Mouse (Mus musculus): ENCODE measurements around the gene Mef2b. TPM values are rescaled to one million over a fixed set of nuclear protein-coding genes. Genes with fewer than 3 reads are reported as not detected.

Mef2b gene
- polyA plus RNA-seq, 2 experiments: 0.04 TPM; not detected in 1

DNA sequence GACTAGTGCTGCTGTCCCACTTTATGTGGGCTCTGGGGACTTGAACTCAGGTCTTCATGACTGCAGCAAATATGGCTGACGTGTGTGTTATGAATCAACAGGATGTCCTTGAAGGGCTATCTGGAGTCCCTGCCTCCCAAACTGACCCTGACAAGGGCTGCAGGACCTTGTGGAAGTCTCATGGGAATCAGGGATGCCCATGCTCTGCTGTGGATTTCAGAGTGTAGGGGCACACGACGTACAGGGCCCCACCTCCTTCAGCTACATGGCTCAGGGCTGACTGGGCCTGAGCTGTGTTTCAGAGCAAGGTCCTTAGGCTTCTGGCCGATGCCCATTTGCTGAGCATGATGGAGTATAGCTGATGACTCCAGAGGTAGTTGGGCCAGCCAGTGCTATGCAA lies 43.7 kb downstream of the Mef2b start:
- no peak for TF ChIP-seq EP300 (IDR thresholded peaks at IDR 0.05; ENCODE audit: low read depth)
- TF ChIP-seq CTCF (IDR thresholded peaks at IDR 0.05; ENCODE audit: low read depth): no peak
- Histone ChIP-seq H3K4me3 (ENCODE audit: insufficient read depth in 1 of 2, low read depth in 2 of 2, low read length in 2 of 2) (no peak overlapping the region), H3K9me3 (ENCODE audit: control insufficient read depth, low read length) (no peaks in the 10 kb centered on the region), H3K4me1 (replicated peaks; ENCODE audit: control insufficient read depth in 2 of 2, insufficient read depth in 2 of 2, low read length in 1 of 2) (peaks cover 9 to 15% of the 10 kb centered on the region in 2 experiments), H3K36me3 (replicated peaks; ENCODE audit: control insufficient read depth, insufficient read depth, low read depth) (peaks cover 4% of the 10 kb centered on the region), H3K27ac (no peak overlapping the region), H3K4me2 (ENCODE audit: low read depth) (no peak overlapping the region), H3K27me3 (ENCODE audit: control insufficient read depth, insufficient read depth, low read length) (no peaks in the 10 kb centered on the region), H3K9ac (replicated peaks) (no peak overlapping the region)
- ATAC-seq (ENCODE audit: insufficient read depth): no peak
- 65% methylated on average over 4 of the region's 4 CpGs for WGBS (ENCODE audit: insufficient replicate concordance)
- DNase-seq (ENCODE audit: low read depth in 3 of 3, low spot score in 3 of 3): no peak

DNA sequence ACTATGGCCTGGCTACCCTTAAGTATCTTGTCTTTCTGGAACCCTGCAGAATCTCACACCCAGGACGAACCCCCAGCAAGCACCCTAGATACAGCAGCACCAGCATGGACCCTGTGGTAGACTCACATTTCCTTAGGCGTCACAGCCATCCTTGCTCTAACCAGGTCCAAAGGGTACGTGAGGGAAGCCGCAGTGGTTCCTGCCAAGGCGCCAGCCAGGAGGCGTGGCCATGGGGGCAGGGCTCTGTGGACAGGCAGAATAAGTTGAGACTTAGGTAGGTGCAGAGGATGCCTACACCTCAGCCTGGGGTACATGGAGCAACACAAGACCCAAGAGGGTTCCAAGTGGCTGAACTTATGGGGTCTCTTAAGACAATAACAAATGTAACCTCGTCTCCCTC lies 49.2 kb downstream of the Mef2b start:
- no peaks in the 10 kb centered on the region for H3K4me1 ChIP-seq (replicated peaks; ENCODE audit: control insufficient read depth in 2 of 2, insufficient read depth in 2 of 2, low read length in 1 of 2)
- TF ChIP-seq EP300 (IDR thresholded peaks at IDR 0.05; ENCODE audit: low read depth) (no peak), CTCF (IDR thresholded peaks at IDR 0.05; ENCODE audit: low read depth) (no peak)
- H3K9me3 ChIP-seq (ENCODE audit: control insufficient read depth, low read length): no peaks in the 10 kb centered on the region
- H3K36me3 ChIP-seq (replicated peaks; ENCODE audit: control insufficient read depth, insufficient read depth, low read depth): no peaks in the 10 kb centered on the region; the same call in none of the 2 replicates
- no peak overlapping the region for H3K4me2 ChIP-seq (ENCODE audit: low read depth)
- WGBS (ENCODE audit: insufficient replicate concordance): 70% methylated on average over 7 of the region's 7 CpGs
- no peak for DNase-seq (ENCODE audit: low read depth in 3 of 3, low spot score in 3 of 3)
- H3K27ac ChIP-seq: no peak overlapping the region
- no peak for ATAC-seq (ENCODE audit: insufficient read depth)
- no peaks in the 10 kb centered on the region for H3K27me3 ChIP-seq (ENCODE audit: control insufficient read depth, insufficient read depth, low read length)
- H3K4me3 ChIP-seq (ENCODE audit: insufficient read depth in 1 of 2, low read depth in 2 of 2, low read length in 2 of 2): no peak overlapping the region
- H3K9ac ChIP-seq (replicated peaks): no peak overlapping the region

DNA sequence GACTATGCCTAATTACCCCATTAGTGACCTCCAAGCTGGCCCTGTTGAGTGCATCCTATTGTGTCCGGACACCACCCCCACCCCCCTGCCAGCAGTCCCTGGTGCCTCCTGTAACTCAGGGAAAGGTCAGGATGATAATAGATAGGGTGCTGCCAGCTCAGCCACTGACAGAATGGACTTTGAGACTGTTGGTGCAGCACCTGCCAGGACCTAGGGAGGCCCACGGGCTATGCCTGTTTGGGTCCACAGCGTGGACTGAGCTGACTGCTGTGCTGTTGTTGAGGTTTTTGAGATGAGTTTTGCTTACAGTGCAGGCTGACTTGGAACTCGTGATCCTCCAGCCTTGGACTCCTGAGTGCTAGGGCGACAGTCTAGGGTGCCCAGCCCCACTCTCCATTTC lies 53.7 kb downstream of the Mef2b start:
- H3K4me2 ChIP-seq (ENCODE audit: low read depth): no peak overlapping the region
- no peaks in the 10 kb centered on the region for H3K27me3 ChIP-seq (ENCODE audit: control insufficient read depth, insufficient read depth, low read length)
- DNase-seq (ENCODE audit: low read depth in 3 of 3, low spot score in 3 of 3): no peak
- no peak overlapping the region for H3K27ac ChIP-seq
- H3K4me3 ChIP-seq (ENCODE audit: insufficient read depth in 1 of 2, low read depth in 2 of 2, low read length in 2 of 2): no peak overlapping the region
- no peaks in the 10 kb centered on the region for H3K9me3 ChIP-seq (ENCODE audit: control insufficient read depth, low read length)
- H3K9ac ChIP-seq (replicated peaks): no peak overlapping the region
- no peaks in the 10 kb centered on the region; the same call in 1 of the 2 replicates for H3K36me3 ChIP-seq (replicated peaks; ENCODE audit: control insufficient read depth, insufficient read depth, low read depth)
- TF ChIP-seq EP300 (IDR thresholded peaks at IDR 0.05; ENCODE audit: low read depth) (no peak), CTCF (IDR thresholded peaks at IDR 0.05; ENCODE audit: low read depth) (no peak)
- ATAC-seq (ENCODE audit: insufficient read depth): peak; percentile 34; the same call in 1 of the 2 replicates
- no peaks in the 10 kb centered on the region; a peak in 1 of 4 replicates for H3K4me1 ChIP-seq (replicated peaks; ENCODE audit: control insufficient read depth in 2 of 2, insufficient read depth in 2 of 2, low read length in 1 of 2)
- WGBS (ENCODE audit: insufficient replicate concordance): 79% methylated on average over 5 of the region's 5 CpGs

DNA sequence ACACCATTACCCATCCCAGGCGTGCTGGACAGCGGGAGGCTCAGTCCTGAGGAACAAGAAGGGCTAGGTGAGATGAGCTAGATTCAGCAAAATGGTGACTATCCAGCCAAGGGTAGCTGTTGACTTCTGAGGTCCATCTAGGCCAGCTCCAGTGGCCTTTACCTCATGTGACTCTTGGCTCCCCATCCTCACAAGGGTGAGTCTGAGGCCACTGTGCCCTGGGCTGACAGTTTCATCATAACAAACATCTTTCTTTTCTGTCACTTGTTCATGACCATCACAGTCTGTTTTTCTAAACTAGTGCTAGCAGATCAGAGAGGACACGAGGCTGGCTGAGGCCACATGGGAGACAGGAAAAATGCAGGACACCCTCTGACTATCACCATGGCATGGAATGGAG lies 54.7 kb downstream of the Mef2b start:
- no peak overlapping the region for H3K27ac ChIP-seq
- no peak overlapping the region for H3K9ac ChIP-seq (replicated peaks)
- H3K4me3 ChIP-seq (ENCODE audit: insufficient read depth in 1 of 2, low read depth in 2 of 2, low read length in 2 of 2): no peak overlapping the region
- no peaks in the 10 kb centered on the region; a peak in 1 of 4 replicates for H3K4me1 ChIP-seq (replicated peaks; ENCODE audit: control insufficient read depth in 2 of 2, insufficient read depth in 2 of 2, low read length in 1 of 2)
- no peaks in the 10 kb centered on the region; the same call in 1 of the 2 replicates for H3K36me3 ChIP-seq (replicated peaks; ENCODE audit: control insufficient read depth, insufficient read depth, low read depth)
- H3K9me3 ChIP-seq (ENCODE audit: control insufficient read depth, low read length): no peaks in the 10 kb centered on the region
- DNase-seq (ENCODE audit: low read depth in 3 of 3, low spot score in 3 of 3) (no peak), ATAC-seq (ENCODE audit: insufficient read depth) (no peak)
- whole genome bisulfite sequencing (ENCODE audit: insufficient replicate concordance): 74% methylated on average over 3 of the region's 3 CpGs
- no peak for TF ChIP-seq EP300 (IDR thresholded peaks at IDR 0.05; ENCODE audit: low read depth)
- TF ChIP-seq CTCF (IDR thresholded peaks at IDR 0.05; ENCODE audit: low read depth): no peak
- no peaks in the 10 kb centered on the region for H3K27me3 ChIP-seq (ENCODE audit: control insufficient read depth, insufficient read depth, low read length)
- H3K4me2 ChIP-seq (ENCODE audit: low read depth): no peak overlapping the region

DNA sequence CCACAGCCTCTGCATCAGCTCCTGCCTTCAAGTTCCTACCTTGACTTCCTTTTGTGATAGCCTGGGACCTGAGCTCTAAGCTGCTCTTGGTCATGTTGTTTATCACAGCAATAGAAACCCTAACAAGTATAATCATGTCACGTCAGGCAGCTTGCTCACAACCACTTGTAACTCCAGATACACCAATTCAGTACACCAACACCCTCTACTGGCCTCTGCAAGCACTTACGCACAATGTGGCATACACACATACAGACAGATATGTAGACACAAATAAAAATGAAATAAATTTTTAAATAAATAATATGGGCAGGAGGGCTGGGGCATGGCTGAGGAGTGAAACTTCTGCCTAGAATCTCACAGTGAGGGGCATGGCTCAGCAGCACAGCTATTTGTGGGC lies 56.3 kb downstream of the Mef2b start:
- Histone ChIP-seq H3K4me3 (ENCODE audit: insufficient read depth in 1 of 2, low read depth in 2 of 2, low read length in 2 of 2) (no peak overlapping the region), H3K9ac (replicated peaks) (no peak overlapping the region), H3K27me3 (ENCODE audit: control insufficient read depth, insufficient read depth, low read length) (no peaks in the 10 kb centered on the region), H3K4me2 (ENCODE audit: low read depth) (no peak overlapping the region), H3K36me3 (replicated peaks; ENCODE audit: control insufficient read depth, insufficient read depth, low read depth) (no peaks in the 10 kb centered on the region; the same call in 1 of the 2 replicates), H3K27ac (no peak overlapping the region), H3K4me1 (replicated peaks; ENCODE audit: control insufficient read depth in 2 of 2, insufficient read depth in 2 of 2, low read length in 1 of 2) (peaks cover 4 to 10% of the 10 kb centered on the region in 2 experiments), H3K9me3 (ENCODE audit: control insufficient read depth, low read length) (no peaks in the 10 kb centered on the region)
- no peak for DNase-seq (ENCODE audit: low read depth in 3 of 3, low spot score in 3 of 3)
- 60% methylated on average over 2 of the region's 2 CpGs for WGBS (ENCODE audit: insufficient replicate concordance)
- ATAC-seq (ENCODE audit: insufficient read depth): no peak
- TF ChIP-seq CTCF (IDR thresholded peaks at IDR 0.05; ENCODE audit: low read depth): peak; percentile 51; the same call in 1 of the 2 replicates
- no peak for TF ChIP-seq EP300 (IDR thresholded peaks at IDR 0.05; ENCODE audit: low read depth)

Measured in liver, embryonic 14.5 days (tissue).